9 mouse cellular contexts compared by ENCODE assay signal in genomic region chr7:128252609-128253008, GRCm38 (mm10). TPM values are rescaled to one million over a fixed set of nuclear protein-coding genes. Genes with fewer than 3 reads are reported as not detected.
DNase-seq lines count a peak whose midpoint lies in the region; ATAC-seq lines count a peak whose summit lies in the region.
"Had no signal": no experiment of that assay in that cellular context is flagged by ENCODE, and none has a peak within 500 bp of the region (broad histone marks: within the 10 kb centered on the region; RNA-seq: fewer than 3 reads in every experiment).

No protein-coding gene starts in this region.

- H3K4me2 ChIP-seq in embryonic facial prominence, embryonic 15.5 days (replicated peaks) = peak overlapping the region; percentile 39
- peak overlapping the region; percentile 44 for H3K4me2 ChIP-seq in intestine, embryonic 16.5 days (ENCODE audit: low read depth, low read length)
- H3K4me2 ChIP-seq in liver, embryonic 15.5 days = peak overlapping the region; percentile 33; the same call in 1 of the 2 replicates

- peak; percentile 52 for DNase-seq in ovary, postnatal 36 days (ENCODE audit: low spot score)
- no peak for DNase-seq in ovary, postnatal 10 days (ENCODE audit: low spot score)
- peak; percentile 77 for DNase-seq in retina, postnatal 1 day
- DNase-seq in c-Kit-positive CD71-positive TER-119-positive erythroid progenitor cells, embryonic 14.5 days (ENCODE audit: low spot score) = no peak
- no peak for DNase-seq in cerebellum, adult 11-12 months

- H3K4me3 ChIP-seq in embryonic facial prominence, embryonic 15.5 days (replicated peaks) = peak overlapping the region; percentile 14; the same call in 1 of the 2 replicates
- 0 out of 2 replicates have a peak overlapping the region, but pooled peaks have one; percentile 21 for H3K4me3 ChIP-seq in intestine, embryonic 16.5 days (ENCODE audit: low read length)
- no peak overlapping the region for H3K4me3 ChIP-seq in liver, embryonic 15.5 days (replicated peaks)

- H3K9me3 ChIP-seq in embryonic facial prominence, embryonic 15.5 days (replicated peaks) = no peaks in the 10 kb centered on the region
- H3K9me3 ChIP-seq in intestine, embryonic 16.5 days (ENCODE audit: control insufficient read depth, low read length) = no peaks in the 10 kb centered on the region
- no peaks in the 10 kb centered on the region for H3K9me3 ChIP-seq in liver, embryonic 15.5 days (replicated peaks)

- no peaks in the 10 kb centered on the region for H3K27me3 ChIP-seq in embryonic facial prominence, embryonic 15.5 days
- H3K27me3 ChIP-seq in intestine, embryonic 16.5 days (replicated peaks; ENCODE audit: control insufficient read depth, insufficient read depth, low read length) = no peaks in the 10 kb centered on the region
- H3K27me3 ChIP-seq in liver, embryonic 15.5 days = peaks cover 80% of the 10 kb centered on the region

- WGBS in embryonic facial prominence, embryonic 15.5 days = 13% methylated on average over 24 of the region's 24 CpGs
- 19% methylated on average over 24 of the region's 24 CpGs for WGBS in intestine, embryonic 16.5 days
- 21% methylated on average over 24 of the region's 24 CpGs for WGBS in liver, embryonic 15.5 days (ENCODE audit: insufficient replicate concordance)

- no peak overlapping the region for H3K9ac ChIP-seq in embryonic facial prominence, embryonic 15.5 days
- peak overlapping the region; percentile 42 for H3K9ac ChIP-seq in intestine, embryonic 16.5 days (ENCODE audit: low read depth, low read length)
- no peak overlapping the region for H3K9ac ChIP-seq in liver, embryonic 15.5 days

- no peak for ATAC-seq in embryonic facial prominence, embryonic 15.5 days (ENCODE audit: insufficient number of reproducible peaks, low FRiP score, low TSS enrichment, low read depth)
- no peak for ATAC-seq in intestine, embryonic 16.5 days
- no peak for ATAC-seq in liver, embryonic 15.5 days (ENCODE audit: insufficient read depth)

- H3K4me1 ChIP-seq in embryonic facial prominence, embryonic 15.5 days = peaks cover 28% of the 10 kb centered on the region
- H3K4me1 ChIP-seq in intestine, embryonic 16.5 days (ENCODE audit: control insufficient read depth, insufficient read depth, low read length) = peaks cover 13% of the 10 kb centered on the region
- H3K4me1 ChIP-seq in liver, embryonic 15.5 days (replicated peaks) = peaks cover 25% of the 10 kb centered on the region

- peaks cover 30% of the 10 kb centered on the region for H3K36me3 ChIP-seq in embryonic facial prominence, embryonic 15.5 days
- H3K36me3 ChIP-seq in intestine, embryonic 16.5 days (ENCODE audit: control insufficient read depth, insufficient read depth, low read length) = no peaks in the 10 kb centered on the region
- H3K36me3 ChIP-seq in liver, embryonic 15.5 days (replicated peaks) = no peaks in the 10 kb centered on the region

- H3K27ac ChIP-seq in embryonic facial prominence, embryonic 15.5 days (replicated peaks) = no peak overlapping the region
- H3K27ac ChIP-seq in intestine, embryonic 16.5 days (ENCODE audit: low read length) = no peak overlapping the region
- no peak overlapping the region for H3K27ac ChIP-seq in liver, embryonic 15.5 days (replicated peaks)

RNA-seq across cellular contexts. Expression of gene Tgfb1i1, which starts 6.0 kb away (rescaled TPM):
- 86.1 and 86.5 TPM in 2 replicates for polyA plus RNA-seq in embryonic facial prominence, embryonic 15.5 days (2015; fragmentation: Nextera tagmentation; extraction: Ambion mirVana)
- polyA plus RNA-seq in intestine, embryonic 16.5 days (2015; fragmentation: Nextera tagmentation; extraction: Ambion mirVana) = 167 and 175 TPM in 2 replicates
- 10.9 and 11.7 TPM in 2 replicates for polyA plus RNA-seq in liver, embryonic 15.5 days (2015; fragmentation: Nextera tagmentation; extraction: Ambion mirVana)

RNA-seq across cellular contexts. Expression of gene Slc5a2, which starts 12.8 kb away (rescaled TPM):
- polyA plus RNA-seq in embryonic facial prominence, embryonic 15.5 days (2015; fragmentation: Nextera tagmentation; extraction: Ambion mirVana) = not detected in 2 replicates
- not detected in 2 replicates for polyA plus RNA-seq in intestine, embryonic 16.5 days (2015; fragmentation: Nextera tagmentation; extraction: Ambion mirVana)
- 1.4 and 2.1 TPM in 2 replicates for polyA plus RNA-seq in liver, embryonic 15.5 days (2015; fragmentation: Nextera tagmentation; extraction: Ambion mirVana)
- polyA plus RNA-seq: cortical plate, adult 2 months had no signal

RNA-seq across cellular contexts. Expression of gene 9130023H24Rik, which starts 14.8 kb away (rescaled TPM):
- 7.8 and 9.1 TPM in 2 replicates for polyA plus RNA-seq in embryonic facial prominence, embryonic 15.5 days (2015; fragmentation: Nextera tagmentation; extraction: Ambion mirVana)
- polyA plus RNA-seq in intestine, embryonic 16.5 days (2015; fragmentation: Nextera tagmentation; extraction: Ambion mirVana) = 5.7 and 6.5 TPM in 2 replicates
- 1.9 and 2.4 TPM in 2 replicates for polyA plus RNA-seq in liver, embryonic 15.5 days (2015; fragmentation: Nextera tagmentation; extraction: Ambion mirVana)

RNA-seq across cellular contexts. Expression of gene Armc5, which starts 15.5 kb away (rescaled TPM):
- polyA plus RNA-seq in embryonic facial prominence, embryonic 15.5 days (2015; fragmentation: Nextera tagmentation; extraction: Ambion mirVana) = 19.4 and 19.6 TPM in 2 replicates
- 15.4 and 17.8 TPM in 2 replicates for polyA plus RNA-seq in intestine, embryonic 16.5 days (2015; fragmentation: Nextera tagmentation; extraction: Ambion mirVana)
- polyA plus RNA-seq in liver, embryonic 15.5 days (2015; fragmentation: Nextera tagmentation; extraction: Ambion mirVana) = 6.9 and 9.0 TPM in 2 replicates

RNA-seq across cellular contexts. Expression of gene BC017158, which starts 45.4 kb away (rescaled TPM):
- 26.6 and 27.0 TPM in 2 replicates for polyA plus RNA-seq in embryonic facial prominence, embryonic 15.5 days (2015; fragmentation: Nextera tagmentation; extraction: Ambion mirVana)
- polyA plus RNA-seq in intestine, embryonic 16.5 days (2015; fragmentation: Nextera tagmentation; extraction: Ambion mirVana) = 49.6 and 53.4 TPM in 2 replicates
- 20.3 and 22.0 TPM in 2 replicates for polyA plus RNA-seq in liver, embryonic 15.5 days (2015; fragmentation: Nextera tagmentation; extraction: Ambion mirVana)

Comparison
In these comparisons a context has a peak if more than half of its experiments do, and no peak if none do; other contexts are left out.
1. DNase-seq: peak in ovary, postnatal 36 days (single experiment) and retina, postnatal 1 day (single experiment); none in ovary, postnatal 10 days (single experiment), c-Kit-positive CD71-positive TER-119-positive erythroid progenitor cells, embryonic 14.5 days (single experiment) and cerebellum, adult 11-12 months (single experiment).
2. Peak in every context shown above with its lines, with median percentiles within 50 percentile points of each other: H3K4me2 ChIP-seq.